Mouse (Mus musculus) neutrophil, adult 5-6 weeks (primary cell): Measurements from ENCODE around the gene Igf2bp2. TPM values are rescaled to one million over a fixed set of nuclear protein-coding genes. Genes with fewer than 3 reads are reported as not detected.
A peak's percentile ranks its signal among the peaks of the same experiment; 100 is the strongest.

Source experiments
- ATAC-seq: fragments of 151-379, 151-347 bp; 2 replicates; pipeline ENCODE4 v1.8.0; 2017; ENCODE audit warnings: mild to moderate bottlenecking, moderate TSS enrichment; ENCODE audit not compliant: insufficient number of reproducible peaks, poor library complexity, low FRiP score, severe bottlenecking; ENCODE audit errors: extremely low read depth
- total RNA-seq: library from RNA; stranded (forward); fragments of 200-1000 nt; gene quantifications from 2 replicates; pipeline ENCODE4 v1.2.3, GENCODE M21; 2017

The Igf2bp2 gene
- total RNA-seq, 1 experiment from 2014 or later = 0.47 TPM

- peak; percentile 71 for ATAC-seq
These were observed 101.4 kb downstream of the Igf2bp2 start for GRCm38 (mm10) chr16:22061555-22062160.

DNA sequence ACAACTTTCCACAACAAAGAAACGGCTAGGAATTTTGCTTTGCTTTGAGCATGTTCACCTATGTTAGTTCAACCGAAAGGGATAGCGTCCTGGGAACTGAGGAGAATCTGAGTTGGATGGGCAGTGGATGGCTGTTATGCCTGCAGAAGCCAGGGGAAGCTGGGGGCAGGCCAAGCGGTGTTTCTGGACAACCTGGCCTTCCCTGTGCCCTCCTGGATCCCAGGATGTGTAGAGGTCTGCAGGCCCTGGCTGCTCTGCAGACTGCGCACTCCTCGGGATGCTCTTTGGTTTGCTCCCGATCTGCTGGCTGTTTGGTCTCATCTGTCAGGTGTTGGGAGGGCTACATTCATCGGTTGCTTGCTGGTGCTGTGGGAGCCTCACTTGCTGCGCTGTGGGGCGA lies 102.7 kb downstream of the Igf2bp2 start:
- ATAC-seq = no peak

- peak; percentile 39; the same call in 1 of the 2 replicates for ATAC-seq
These were observed 104.2 kb downstream of the Igf2bp2 start for GRCm38 (mm10) chr16:22058871-22059270.

GRCm38 (mm10) chr16:22057498-22057897 lies 105.6 kb downstream of the Igf2bp2 start:
- ATAC-seq = no peak

- no peak for ATAC-seq
These were observed 109.7 kb downstream of the Igf2bp2 start for GRCm38 (mm10) chr16:22053411-22053810.

DNA sequence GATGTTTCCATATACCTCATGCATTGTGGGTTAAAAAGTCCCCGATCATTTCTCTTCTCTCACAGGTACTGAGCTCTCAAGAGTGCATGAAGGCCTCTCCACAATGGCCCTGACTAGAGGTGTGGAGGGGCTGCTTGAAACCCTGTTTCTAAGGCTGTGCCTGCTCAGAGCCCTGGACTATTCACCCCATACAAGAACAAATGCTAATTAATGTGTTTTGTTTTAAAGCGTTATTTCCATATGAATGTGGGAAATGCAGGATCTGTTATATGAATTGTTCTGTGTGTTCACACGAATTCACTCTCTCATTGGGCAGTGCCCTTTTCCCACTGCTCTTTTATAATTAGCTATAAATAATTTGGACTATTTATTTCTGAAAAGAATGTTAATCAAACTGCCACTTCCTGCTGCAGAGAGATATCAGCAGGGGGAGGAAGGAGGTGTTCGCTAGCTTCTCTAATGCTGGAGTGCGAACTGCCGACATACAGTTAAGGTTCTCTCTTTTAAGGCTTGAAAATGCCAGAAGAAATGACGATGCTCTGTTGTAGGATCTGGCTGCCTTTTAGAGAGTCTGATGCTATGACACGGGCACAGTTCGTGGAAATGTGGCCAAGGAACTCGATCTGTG lies 116.2 kb downstream of the Igf2bp2 start:
- ATAC-seq = no peak

DNA sequence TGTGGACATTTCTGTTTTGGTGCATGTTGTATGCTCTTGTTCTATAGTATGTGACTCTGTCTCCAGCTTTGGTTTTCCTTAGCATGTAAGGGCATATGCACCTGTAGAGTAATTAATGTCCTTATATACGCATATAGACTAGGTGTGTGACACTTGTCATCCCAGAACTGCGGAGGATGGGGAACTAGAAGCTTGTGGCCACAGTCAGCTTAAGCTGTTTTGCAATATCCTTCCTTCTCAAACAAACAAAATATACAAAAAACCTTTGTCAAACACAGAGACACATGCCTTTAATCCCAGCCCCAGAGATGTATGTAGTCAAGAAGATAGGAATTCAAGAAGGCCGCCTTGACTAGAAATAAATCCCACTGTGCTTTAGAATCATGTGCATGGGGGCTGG lies 117.2 kb downstream of the Igf2bp2 start:
- ATAC-seq = no peak

- no peak for ATAC-seq
These were observed 119.3 kb downstream of the Igf2bp2 start for GRCm38 (mm10) chr16:22043830-22044229.

- ATAC-seq = no peak
These were observed 123.1 kb downstream of the Igf2bp2 start for GRCm38 (mm10) chr16:22039978-22040377.

DNA sequence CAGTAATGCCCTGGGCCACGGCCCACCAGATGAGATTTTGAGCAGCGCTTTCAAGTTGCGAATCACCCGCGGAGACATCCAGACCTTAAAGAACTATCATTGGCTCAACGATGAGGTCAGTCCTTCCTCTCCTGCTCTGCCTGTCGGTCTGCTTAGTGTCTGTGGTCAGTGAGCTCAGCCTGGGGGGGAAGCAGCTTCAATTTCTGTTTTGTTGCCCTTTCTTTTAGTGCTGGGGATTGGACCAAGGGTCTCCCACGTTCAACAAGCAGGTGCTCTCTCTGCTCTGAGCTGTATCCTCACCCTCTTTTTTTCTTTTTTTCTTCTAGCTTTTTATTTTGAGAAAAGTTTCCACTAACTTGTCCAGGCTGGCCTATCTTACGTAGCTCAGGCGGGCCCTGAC lies 124.5 kb downstream of the Igf2bp2 start:
- ATAC-seq = no peak

GRCm38 (mm10) chr16:22027474-22027873 lies 135.6 kb downstream of the Igf2bp2 start:
- no peak for ATAC-seq

DNA sequence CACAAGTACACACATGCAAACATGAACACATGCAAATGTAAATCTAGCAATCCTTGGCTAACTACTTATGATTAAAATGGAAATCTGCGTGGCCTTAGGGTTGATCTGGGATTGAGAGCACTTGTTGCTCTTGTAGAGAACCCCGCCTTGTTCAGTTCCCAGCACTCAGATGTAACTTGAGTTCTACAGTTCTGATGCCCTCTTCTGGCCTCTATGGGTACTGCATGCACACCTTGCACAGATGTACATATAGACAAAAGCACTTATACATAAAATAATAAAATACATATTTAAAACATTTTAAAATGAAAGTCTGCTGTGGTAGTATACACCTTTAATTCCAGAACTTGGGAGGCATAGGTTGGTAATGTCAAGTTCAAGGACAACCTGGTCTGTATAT lies 141.0 kb downstream of the Igf2bp2 start:
- no peak for ATAC-seq

DNA sequence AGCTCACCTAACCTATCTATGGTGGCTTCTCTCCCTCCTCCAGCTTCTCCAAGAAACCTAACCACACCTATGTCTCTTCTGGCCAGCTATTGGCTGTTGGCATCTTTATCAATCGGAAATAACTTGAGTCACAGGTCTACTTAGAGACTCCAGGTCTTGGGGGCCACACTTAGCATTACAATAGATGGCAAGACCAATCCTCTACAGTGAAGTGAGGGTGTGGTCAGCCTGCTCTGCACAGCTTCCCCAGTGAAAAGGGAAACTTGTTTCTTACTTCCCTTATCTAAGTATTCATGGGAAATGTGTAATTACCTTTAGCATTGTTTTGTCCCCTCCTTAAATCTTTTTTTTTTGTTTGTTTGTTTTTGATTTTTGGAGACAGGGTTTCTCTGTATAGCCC lies 147.5 kb downstream of the Igf2bp2 start:
- ATAC-seq = no peak

DNA sequence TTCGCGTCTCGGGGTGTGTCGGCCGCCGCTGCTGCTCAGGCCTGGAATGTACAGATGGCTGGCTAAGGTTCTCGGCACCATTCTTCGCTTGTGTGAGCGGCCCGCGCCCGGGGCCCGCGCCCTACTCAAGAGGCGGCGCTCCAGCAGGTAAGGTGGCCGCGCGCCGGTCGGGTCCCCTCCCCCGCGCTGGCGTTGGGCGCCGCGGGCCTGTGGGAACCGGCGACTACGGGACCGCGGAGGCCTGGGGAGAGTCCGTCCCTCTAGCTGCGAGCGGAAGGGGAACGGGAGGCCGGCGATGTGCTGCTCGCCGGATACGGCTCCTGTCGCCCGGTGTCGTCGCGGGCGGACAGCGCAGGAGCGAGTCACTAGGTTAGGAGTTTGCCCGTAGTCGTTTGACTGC lies 153.5 kb downstream of the Igf2bp2 start:
- ATAC-seq = peak; percentile 2; the same call in 1 of the 2 replicates

DNA sequence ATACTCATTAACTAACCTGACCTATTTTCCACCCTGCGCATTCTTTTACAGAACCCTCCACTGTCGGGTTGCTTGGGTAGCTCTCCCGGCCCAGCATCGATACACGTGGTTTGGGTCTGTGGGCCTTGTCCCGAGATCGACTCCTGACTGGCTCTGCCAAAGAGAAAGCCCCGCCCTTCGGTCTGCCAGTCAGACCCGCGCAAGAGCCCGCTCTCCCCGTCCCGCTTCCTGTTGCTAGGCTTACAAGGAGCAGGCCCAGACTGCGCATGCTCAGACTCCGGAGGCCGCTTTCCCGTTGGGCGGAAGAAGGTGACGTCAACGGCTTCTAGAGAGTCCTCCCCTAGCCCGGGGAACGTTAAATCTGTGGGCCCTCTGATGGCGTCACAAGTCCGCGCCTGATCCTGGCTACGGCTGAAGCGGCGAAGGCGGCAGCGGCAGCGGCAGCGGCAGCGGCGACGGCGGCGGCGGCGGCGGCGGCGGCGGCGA lies 154.0 kb downstream of the Igf2bp2 start, which contains the start of gene Senp2:
TSS of gene Senp2 (plus strand) at position 386 of the 486 bp plus-strand sequence.
- peak; percentile 94 for ATAC-seq

Other genes with a start within 250 kb of the Igf2bp2 start
- 1.6 and 2.7 TPM in 2 replicates for gene Tmem41a, start 215.7 kb downstream of the Igf2bp2 start, total RNA-seq
- 0.23 and 0.37 TPM in 2 replicates for gene Liph, start 167.6 kb downstream of the Igf2bp2 start, total RNA-seq
- gene Senp2, start 153.8 kb downstream of the Igf2bp2 start, total RNA-seq = 109 TPM in 2 replicates
- 353 and 374 TPM in 2 replicates for gene Tra2b, start 102.7 kb upstream of the Igf2bp2 start, total RNA-seq